Mouse (Mus musculus) heart, adult 9 months (tissue): Measurements from ENCODE around the gene Dgkb.

Experiments used
- DNase-seq, 2 experiments: peaks; one replicate each; pipeline ENCODE4 v3.0.0; 2022; ENCODE audit warnings: low spot score in 2 of 2

Dgkb gene

DNA sequence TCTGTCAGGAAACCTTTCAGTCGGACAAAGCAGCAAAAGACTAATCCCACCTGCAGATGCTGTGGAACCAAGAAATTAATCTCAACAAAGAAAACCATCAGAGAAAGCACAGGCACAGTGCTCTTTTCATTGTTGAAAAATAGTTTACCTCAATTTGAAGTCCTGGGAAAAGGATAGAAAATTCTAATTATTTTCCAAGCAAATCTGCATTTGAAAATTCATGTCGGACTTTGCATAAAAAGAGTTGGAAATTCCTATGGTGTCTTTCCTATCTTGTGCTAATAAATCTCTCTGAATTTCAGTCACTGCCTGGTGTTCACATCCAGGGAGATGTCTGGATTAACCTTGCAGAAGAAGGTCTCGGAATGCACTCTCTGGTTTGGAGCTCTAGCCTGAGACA, at the start of gene Dgkb:
Gene Dgkb (plus strand): TSS at position 301 of the 400 bp plus-strand sequence.
- DNase-seq: no peak

- no peak for DNase-seq
These were observed 47.7 kb upstream of the Dgkb start for GRCm38 (mm10) chr12:37769844-37770243.

DNA sequence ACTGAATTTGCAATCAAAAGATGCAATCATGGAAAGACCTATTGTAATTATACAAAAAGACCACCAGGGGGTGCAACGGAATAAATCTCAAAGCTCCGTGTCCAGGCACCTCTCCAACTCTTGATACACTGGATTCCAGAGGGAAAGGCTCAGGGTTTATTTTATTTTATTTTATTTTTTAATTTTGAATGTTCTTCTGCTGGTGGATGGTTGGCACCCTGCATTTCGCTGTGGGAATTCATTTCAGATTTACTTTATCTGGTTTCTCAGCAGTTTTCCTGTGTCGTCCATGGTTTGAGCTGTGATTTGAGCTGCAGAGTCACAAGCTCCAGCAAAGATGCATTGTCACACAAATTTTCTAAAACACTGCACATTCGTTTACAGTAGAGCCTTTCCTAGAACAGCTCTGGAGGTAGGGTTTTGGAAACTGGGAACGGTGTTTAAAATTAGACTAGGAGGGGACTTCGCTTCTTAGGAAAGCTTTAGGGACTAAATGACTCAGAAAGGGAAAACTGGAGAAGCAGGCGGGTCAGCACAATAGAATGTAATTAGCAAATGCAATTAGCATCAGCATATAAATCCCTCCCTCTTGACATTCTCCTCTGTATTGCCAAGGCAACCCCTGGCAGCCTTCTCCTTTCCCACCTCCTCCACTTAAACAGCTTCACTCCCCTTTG, 43.7 kb upstream of the Dgkb start:
- no peak for DNase-seq

DNA sequence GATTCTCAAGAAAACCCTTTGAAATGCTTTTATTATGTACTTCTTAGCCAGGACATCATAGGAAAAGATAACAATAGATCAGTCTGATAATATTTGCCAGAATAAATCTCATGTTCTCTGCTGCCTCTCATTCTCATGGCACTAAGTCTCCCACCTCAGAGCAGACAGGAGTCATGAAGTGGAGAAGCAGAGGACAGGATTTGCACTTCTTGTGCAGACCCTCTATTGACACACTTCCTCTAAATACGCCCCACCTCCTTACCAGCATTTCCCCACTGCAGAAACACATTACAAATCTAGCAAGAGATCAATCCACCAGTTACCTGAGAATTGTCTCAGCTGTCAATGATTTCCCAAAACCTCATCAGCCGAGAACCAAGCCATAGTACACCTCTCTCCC, 42.9 kb upstream of the Dgkb start:
- DNase-seq: no peak

DNA sequence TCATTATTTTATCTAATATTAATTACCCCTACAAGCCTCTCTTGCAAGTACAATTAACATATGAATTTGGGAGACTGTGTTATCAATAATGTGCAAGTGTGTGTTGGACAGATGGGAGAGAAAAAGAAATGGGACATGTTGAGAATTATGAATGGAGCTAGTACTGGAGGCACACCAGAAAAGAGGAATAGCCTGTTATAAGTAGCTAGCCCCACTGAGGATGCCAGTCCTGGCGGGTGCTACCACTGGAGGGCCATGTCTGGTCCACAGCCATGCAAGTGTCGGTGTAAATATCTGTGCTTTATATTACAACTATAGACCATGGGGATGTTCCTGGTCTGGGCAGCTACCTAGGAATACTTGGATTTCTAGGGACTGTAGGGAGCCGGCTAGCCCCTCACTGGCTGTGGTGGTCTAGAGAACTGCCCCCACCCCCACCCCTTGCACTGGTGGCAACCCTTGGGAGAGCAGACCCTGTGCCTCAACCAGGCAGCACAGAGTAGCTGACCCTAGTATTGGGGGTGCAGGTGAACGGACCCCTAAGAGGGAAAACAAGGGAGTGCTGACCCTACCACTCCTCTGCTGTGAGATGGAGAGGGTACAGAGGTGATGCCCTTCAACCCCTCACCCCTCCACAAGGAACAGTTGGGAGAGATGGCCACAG, 21.1 kb upstream of the Dgkb start:
- DNase-seq: no peak

DNA sequence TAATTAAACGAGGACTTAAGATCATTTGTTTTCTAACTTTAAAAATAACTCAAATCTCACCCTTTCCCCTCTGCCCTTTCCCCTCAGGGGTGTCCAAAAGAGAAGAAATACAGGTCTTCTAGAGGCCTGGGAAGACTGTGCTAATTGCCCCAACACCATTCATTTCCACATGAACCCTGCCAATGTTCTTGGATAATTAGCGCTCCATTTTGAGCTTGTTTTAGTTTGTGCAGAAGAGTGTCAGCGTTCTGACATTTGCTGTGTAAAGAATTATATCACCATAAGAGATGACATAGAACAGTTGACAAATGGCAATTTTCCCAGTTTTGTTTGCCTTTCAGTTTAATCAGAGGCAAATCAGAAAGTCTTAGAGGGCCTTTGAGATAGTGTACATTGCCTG, 3.4 kb upstream of the Dgkb start:
- no peak for DNase-seq

GRCm38 (mm10) chr12:37821052-37821810, 3.7 kb downstream of the Dgkb start:
- DNase-seq: no peak

GRCm38 (mm10) chr12:37880042-37881017, 62.8 kb downstream of the Dgkb start:
- peak in 1 of 2 experiments; percentile 1 for DNase-seq

GRCm38 (mm10) chr12:37881376-37881775, 63.9 kb downstream of the Dgkb start:
- no peak for DNase-seq

- DNase-seq: no peak
These were observed 65.3 kb downstream of the Dgkb start for GRCm38 (mm10) chr12:37882796-37883195.

DNA sequence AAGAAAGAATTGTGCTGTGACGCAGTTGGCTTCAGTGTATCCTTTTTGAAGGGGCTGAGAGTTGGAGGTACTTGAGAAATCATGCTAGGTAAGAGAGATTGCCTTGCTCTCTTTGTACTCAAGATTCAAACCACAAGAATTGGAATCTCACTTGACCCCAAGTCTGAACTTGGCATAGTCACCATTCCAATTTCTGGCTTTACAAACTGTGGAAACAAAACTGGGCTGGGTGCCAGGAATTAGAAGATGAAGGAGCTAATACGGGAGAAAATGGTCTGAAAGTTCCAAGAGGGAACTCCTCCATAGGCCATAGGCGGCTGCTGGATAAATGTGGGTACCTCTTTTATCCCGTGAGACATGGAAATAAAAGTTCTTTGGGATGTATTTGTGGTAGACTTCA, 66.3 kb downstream of the Dgkb start:
- no peak for DNase-seq

DNA sequence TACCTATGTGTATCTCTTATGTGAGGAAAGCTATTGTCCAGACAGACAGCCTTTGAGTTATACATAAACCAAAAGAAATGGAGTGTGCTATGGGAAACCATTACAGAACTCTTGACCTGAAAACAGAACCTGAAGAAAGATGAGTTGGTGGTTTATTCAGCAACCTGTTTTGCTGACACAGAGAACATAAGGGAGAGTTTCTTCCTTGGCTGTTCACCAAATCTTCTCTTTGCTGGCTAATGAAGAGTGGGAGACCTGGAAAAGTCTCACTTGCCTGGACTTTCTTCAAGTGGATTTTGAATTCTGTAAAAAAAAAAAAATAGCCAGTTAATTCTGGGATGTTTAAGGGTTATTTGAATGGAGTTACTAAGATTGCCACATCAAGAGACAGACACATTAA, 71.1 kb downstream of the Dgkb start:
- DNase-seq: no peak

DNA sequence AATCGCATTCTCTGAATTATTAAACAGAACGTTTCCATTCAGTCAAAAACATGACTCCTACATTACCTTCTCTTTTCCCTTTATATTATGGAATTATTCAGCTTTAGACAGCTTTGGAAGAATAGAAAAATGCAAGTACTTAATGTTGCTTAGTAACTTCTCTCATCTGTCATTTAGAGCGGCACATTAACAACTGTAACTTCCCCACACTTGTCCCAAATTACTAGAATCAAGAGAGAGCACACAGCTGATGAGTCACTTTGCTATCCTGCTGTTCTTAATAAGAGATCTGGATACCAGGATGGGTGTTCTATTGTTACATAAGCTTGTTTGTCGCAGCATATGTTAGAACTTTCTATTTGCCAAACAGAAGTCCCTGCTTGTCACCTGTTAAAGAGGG, 71.9 kb downstream of the Dgkb start:
- DNase-seq: no peak

DNA sequence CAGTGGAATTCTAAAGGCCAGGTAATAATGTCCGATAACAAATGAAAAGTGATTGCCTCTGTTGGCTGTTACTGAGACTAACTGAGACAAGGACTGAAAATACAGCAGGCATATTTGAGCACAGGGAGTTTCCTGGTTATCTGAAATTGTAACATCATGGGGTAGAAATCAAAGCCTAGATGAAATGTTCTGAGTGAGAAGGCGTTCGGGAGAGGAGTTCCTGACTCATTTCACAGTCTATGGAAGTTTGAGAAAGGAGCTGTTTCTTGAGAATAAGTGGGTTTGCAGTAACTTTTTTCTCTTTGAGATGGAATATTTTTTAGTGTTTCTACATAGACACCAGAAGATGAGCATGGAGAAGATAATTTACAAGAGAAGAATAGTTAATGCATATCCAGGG, 73.8 kb downstream of the Dgkb start:
- DNase-seq: no peak

- DNase-seq: no peak
These were observed 124.6 kb downstream of the Dgkb start for GRCm38 (mm10) chr12:37942163-37942562.

GRCm38 (mm10) chr12:37956193-37956592, 138.7 kb downstream of the Dgkb start:
- no peak for DNase-seq

DNA sequence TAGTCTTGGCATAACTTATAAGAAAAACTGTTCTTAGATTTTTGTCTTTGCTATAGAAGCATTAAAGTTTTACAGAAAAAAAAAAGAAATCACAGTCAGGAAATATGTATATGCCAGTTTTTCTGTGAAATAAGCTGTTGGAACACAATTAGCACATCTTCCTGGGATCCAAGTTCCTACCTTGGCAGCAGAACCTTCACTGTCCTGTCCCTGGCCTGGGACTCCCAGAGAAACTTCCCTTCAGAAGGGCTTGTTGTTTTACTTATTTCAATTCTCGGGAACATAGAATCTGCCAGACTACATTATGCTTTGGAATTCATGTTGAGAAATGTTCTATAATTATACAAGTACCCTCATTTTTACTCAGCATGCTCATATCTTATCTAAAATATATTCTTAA, 154.0 kb downstream of the Dgkb start:
- DNase-seq: no peak

DNA sequence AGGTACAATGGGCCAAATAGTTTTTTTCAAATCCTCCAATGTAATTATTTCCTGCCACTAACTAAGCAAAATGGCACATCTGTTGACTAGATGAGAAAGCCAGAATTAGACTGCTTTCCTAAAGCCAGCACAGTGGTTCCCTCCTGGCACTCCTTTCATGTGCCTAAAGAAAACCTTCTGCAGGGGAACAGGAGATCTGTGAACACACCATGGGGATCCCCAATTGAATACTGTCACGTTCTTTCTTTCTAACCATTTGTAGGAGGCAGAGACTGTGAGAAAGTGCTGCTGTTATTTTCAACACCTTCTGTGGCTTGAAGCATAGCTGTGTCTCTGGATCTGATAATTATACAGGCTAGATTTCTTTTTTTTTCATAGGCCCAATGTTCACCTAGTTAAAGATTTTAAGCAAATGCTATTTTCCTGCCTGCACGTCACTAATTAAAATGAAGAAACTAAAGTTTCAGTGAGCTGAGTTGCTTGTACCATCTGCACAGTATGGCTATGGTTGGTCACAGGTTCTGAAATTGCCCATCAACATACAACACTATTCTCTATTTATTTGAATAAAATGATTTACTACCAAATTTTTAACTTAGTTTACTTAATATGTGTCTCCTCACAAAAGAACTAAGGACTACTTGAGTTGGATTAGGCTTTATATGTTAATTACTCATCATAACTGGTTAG, 161.1 kb downstream of the Dgkb start:
- no peak for DNase-seq

- DNase-seq: no peak
These were observed 167.8 kb downstream of the Dgkb start for GRCm38 (mm10) chr12:37985352-37985751.

- DNase-seq: no peak
These were observed 170.6 kb downstream of the Dgkb start for GRCm38 (mm10) chr12:37988066-37988591.

DNA sequence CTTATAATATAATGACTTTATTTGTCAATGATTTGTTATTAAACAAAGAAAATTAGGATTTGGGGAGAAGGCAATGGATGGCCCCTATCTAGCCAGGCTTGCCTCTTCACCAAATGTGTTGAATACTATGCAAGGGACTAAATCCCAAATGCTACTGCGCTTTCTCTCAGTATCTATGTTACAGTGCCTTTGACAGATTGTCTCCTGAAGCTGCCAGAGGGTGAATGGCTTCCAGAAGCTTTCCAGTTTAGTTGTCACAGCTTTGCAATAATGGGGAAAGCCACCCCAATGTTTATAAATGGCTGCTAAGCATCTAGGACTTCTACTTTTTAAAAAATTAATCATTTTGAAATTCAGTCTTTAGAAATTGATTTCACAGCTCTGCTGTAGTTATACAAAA, 175.7 kb downstream of the Dgkb start:
- no peak for DNase-seq
